Mouse (Mus musculus) hindbrain, embryonic 11.5 days (tissue): Measurements from ENCODE around the gene Zfp706. TPM values are rescaled to one million over a fixed set of nuclear protein-coding genes. Genes with fewer than 3 reads are reported as not detected.
A peak's percentile ranks its signal among the peaks of the same experiment; 100 is the strongest.
"Not testable (repeated sequence)": the region's sequence is repeated elsewhere in the genome, so short reads cannot be mapped to it uniquely, and the experiment has no call there.

Experiments used
- ATAC-seq: fragments of 200-750 bp; cut with Nextera tagmentation; 2 replicates; pipeline ENCODE4 v1.8.0; 2017; ENCODE audit warnings: mild to moderate bottlenecking, moderate TSS enrichment, moderate library complexity; ENCODE audit not compliant: low FRiP score
- DNase-seq: peaks from one replicate; pipeline ENCODE4 v3.0.0-alpha.2; 2015; ENCODE audit warnings: low spot score
- H3K27ac ChIP-seq: fragments of 300-500 bp; sonication (generic); 2 replicates; pipeline ENCODE4 v1.5.1; 2014; ENCODE audit warnings: mild to moderate bottlenecking, low read depth, low read length
- H3K27me3 ChIP-seq: fragments of 300-500 bp; sonication (generic); 2 replicates; pipeline ENCODE4 v1.6.1; 2014; ENCODE audit warnings: mild to moderate bottlenecking, low read length, moderate library complexity, mixed read lengths; ENCODE audit not compliant: control insufficient read depth, insufficient read depth
- H3K36me3 ChIP-seq: fragments of 300-500 bp; sonication (generic); 2 replicates; pipeline ENCODE4 v1.6.1; 2014; ENCODE audit warnings: mild to moderate bottlenecking, low read length, moderate library complexity, mixed read lengths; ENCODE audit not compliant: control insufficient read depth, insufficient read depth
- H3K4me1 ChIP-seq: fragments of 300-500 bp; sonication (generic); replicated peaks from 2 replicates; pipeline ENCODE4 v1.6.1; 2014; ENCODE audit warnings: low read length, mixed read lengths; ENCODE audit not compliant: control insufficient read depth, insufficient read depth
- H3K4me2 ChIP-seq: fragments of 300-500 bp; sonication (generic); replicated peaks from 2 replicates; pipeline ENCODE4 v1.6.1; 2014; ENCODE audit warnings: mild to moderate bottlenecking, low read depth, low read length
- H3K4me3 ChIP-seq: fragments of 300-500 bp; sonication (generic); 2 replicates; pipeline ENCODE4 v1.5.1; 2014; ENCODE audit warnings: low read depth, low read length
- H3K9ac ChIP-seq: fragments of 300-500 bp; sonication (generic); 2 replicates; pipeline ENCODE4 v1.6.1; 2014; ENCODE audit warnings: low read depth, low read length
- H3K9me3 ChIP-seq: fragments of 300-500 bp; sonication (generic); 2 replicates; pipeline ENCODE4 v1.6.1; 2016; ENCODE audit warnings: low read length; ENCODE audit not compliant: control insufficient read depth
- WGBS: fragments of 180-500 bp; shearing (Covaris S2); extraction: QIAGEN DNeasy Blood & Tissue Kit; methylation state at CpG from one replicate; pipeline ENCODE4 v1.1.7; 2014; 5-methylcytosine and 5-hydroxymethylcytosine counted together
- polyA plus RNA-seq: library from polyadenylated mRNA; unstranded; fragments of >200 nt; fragmentation: Nextera tagmentation; extraction: Ambion mirVana; gene quantifications from 2 replicates; pipeline ENCODE4 v1.2.1, GENCODE M21; 2014

Gene Zfp706
- polyA plus RNA-seq, 1 experiment from 2014 or later: 360 TPM

DNA sequence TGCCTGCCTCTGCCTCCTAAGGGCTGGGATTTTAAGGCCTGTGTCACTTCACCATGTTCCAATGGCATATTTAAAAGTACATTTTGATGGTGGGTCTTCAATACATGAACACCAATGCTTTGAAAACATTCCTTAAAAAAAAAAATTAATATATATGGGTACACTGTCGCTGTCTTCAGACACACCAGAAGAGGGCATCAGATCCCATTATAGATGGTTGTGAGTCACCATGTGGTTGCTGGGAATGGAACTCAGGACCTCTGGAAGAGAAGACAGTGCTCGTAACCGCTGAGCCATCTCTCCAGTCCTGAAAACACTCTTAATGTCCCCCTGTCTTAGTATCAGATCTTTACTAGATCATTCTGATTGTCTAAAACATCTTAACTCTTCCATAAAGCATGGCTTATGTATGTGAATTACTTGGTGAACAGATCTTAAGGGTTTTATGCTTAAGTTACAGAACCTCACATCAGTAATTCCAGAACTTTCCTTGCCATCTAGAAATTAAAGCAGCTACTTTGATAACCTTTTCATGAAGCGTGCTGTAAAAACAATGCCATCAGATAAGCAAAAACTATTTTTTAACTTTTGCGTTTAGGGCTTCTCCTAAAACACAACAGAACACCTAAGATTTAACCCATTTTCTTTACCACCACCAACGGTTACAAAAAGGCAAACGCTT lies 1.6 kb downstream of the Zfp706 start:
- Histone ChIP-seq H3K9ac (peak overlapping the region; percentile 96), H3K4me3 (peak overlapping the region; percentile 86), H3K27ac (no peak overlapping the region), H3K36me3 (0 out of 2 replicates have a peak, but pooled peaks cover 4% of the 10 kb centered on the region), H3K9me3 (no peaks in the 10 kb centered on the region), H3K4me1 (peaks cover 2% of the 10 kb centered on the region; the same call in 1 of the 2 replicates), H3K4me2 (peak overlapping the region; percentile 48), H3K27me3 (no peaks in the 10 kb centered on the region)
- WGBS: 45% methylated on average over 7 of the region's 7 CpGs
- ATAC-seq (no peak), DNase-seq (no peak)

DNA sequence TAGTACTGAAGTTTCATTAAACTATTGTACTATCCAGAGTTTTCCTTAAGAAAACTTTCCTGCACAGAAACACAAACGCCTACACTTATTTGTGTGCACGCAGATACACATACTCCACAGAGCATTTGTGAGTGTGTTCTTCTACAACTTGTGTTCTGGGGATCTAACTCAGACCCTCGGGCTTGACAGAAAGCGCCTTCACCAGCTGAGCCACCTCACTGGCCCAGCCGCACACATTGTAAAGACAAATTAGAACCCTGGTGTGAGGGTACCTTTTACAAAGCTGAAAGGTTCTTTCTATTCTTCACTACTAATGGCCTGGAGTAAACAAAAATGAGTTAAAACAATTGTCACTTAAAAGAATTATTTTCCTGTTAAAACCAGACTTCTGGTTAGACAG lies 2.7 kb downstream of the Zfp706 start:
- H3K4me1 ChIP-seq: peaks cover 2% of the 10 kb centered on the region; the same call in 1 of the 2 replicates
- no peak overlapping the region for H3K9ac ChIP-seq
- no peak overlapping the region for H3K4me3 ChIP-seq
- no peaks in the 10 kb centered on the region for H3K9me3 ChIP-seq
- ATAC-seq (no peak), DNase-seq (no peak)
- no peak overlapping the region for H3K4me2 ChIP-seq
- H3K27me3 ChIP-seq: no peaks in the 10 kb centered on the region
- 0 out of 2 replicates have a peak, but pooled peaks cover 4% of the 10 kb centered on the region for H3K36me3 ChIP-seq
- 80% methylated on average over 5 of the region's 5 CpGs for WGBS
- H3K27ac ChIP-seq: no peak overlapping the region

DNA sequence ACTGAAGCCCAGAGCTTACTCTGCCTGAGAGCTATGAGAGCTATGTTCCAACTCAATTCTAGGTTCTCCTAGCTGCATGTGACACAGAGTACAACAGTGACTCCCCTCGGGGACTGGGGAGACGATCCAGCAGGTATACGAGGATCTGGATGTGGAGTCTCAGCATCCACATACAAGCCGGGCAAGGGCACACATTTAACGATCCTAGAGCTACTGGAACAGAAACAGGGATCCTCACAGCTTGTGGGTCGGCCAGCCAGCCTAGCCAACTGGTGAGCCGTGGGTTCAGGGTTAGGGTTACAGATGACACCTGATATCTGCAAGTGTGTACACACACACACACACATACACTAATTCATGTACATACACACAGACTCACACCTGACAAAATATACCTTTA lies 5.3 kb downstream of the Zfp706 start:
- H3K9ac ChIP-seq: no peak overlapping the region
- H3K27me3 ChIP-seq: no peaks in the 10 kb centered on the region
- no peaks in the 10 kb centered on the region for H3K9me3 ChIP-seq
- H3K36me3 ChIP-seq: peaks cover 14% of the 10 kb centered on the region
- no peak for DNase-seq
- 92% methylated on average over 7 of the region's 7 CpGs for WGBS
- H3K4me2 ChIP-seq: no peak overlapping the region
- H3K4me1 ChIP-seq: peaks cover 2% of the 10 kb centered on the region; the same call in 1 of the 2 replicates
- no peak for ATAC-seq
- no peak overlapping the region for H3K4me3 ChIP-seq
- H3K27ac ChIP-seq: no peak overlapping the region

DNA sequence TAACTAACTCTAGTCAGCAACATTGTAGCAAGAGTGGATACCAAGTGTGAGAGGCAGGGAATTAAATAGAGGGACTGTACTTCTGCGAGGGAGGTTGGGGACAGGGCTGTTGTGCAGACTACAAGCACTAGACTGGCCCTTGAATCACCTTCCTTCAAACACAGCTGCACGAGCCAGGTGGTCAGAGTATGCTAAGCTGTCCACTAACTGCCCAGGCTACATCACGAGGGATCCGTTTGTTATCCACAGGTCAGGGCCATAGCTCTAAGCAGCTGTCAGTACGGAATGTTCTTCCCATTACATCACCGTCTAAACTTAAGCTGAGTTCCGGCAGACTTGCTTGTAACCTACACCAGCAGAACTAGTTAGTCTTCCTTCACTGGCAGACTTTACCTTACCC lies 8.0 kb downstream of the Zfp706 start:
- not testable (repeated sequence) for DNase-seq, H3K27me3 ChIP-seq, H3K4me2 ChIP-seq, H3K9me3 ChIP-seq, H3K4me1 ChIP-seq, ATAC-seq, H3K4me3 ChIP-seq, H3K27ac ChIP-seq, H3K9ac ChIP-seq
- 91% methylated on average over 7 of the region's 7 CpGs for WGBS
- peaks cover 14% of the 10 kb centered on the region for H3K36me3 ChIP-seq

DNA sequence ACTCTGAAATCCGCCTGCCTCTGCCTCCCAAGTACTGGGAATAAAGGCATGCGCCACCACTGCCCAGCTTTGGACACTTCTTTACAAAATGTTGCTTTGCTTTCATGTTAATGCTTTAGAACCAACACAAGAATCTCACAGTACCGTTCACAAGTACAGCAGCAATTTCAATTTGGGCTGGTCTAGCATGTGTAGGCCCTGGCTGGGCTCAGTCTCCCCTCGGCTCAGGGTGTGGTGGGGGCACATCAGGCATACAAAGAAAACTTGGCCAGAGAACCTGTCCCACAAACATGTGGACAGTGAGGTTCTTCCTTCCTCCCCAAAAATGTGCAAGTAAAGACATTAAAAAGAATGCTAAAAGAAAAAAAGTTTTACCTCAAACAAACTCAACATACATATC lies 12.4 kb downstream of the Zfp706 start:
- WGBS: 92% methylated on average over 4 of the region's 4 CpGs
- DNase-seq (no peak), ATAC-seq (no peak)
- H3K27me3 ChIP-seq: no peaks in the 10 kb centered on the region
- peaks cover 10% of the 10 kb centered on the region for H3K36me3 ChIP-seq
- H3K9me3 ChIP-seq: no peaks in the 10 kb centered on the region
- H3K4me1 ChIP-seq: 0 out of 2 replicates have a peak, but pooled peaks cover 3% of the 10 kb centered on the region
- H3K27ac ChIP-seq: no peak overlapping the region
- H3K4me2 ChIP-seq: no peak overlapping the region
- H3K4me3 ChIP-seq: no peak overlapping the region
- no peak overlapping the region for H3K9ac ChIP-seq

DNA sequence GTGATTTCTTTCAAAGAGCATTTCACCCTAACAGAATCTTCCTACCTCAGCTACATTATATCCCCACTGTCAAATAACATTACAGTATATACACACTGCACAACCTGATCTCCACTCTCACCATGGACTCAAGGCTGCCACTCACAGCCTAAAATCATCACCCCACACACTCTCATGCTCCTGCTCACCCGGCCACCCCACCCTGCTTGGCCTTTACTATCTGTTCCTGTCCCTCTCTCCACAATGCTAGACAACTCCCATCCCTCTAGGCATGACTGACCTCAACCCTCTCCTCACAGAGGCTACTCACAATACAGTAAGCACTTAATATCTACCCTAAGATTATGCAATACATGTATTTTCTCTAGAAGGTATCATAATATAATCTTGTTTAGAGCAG lies 12.9 kb downstream of the Zfp706 start:
- H3K4me1 ChIP-seq: 0 out of 2 replicates have a peak, but pooled peaks cover 3% of the 10 kb centered on the region
- ATAC-seq (no peak), DNase-seq (no peak)
- no peak overlapping the region for H3K9ac ChIP-seq
- no peaks in the 10 kb centered on the region for H3K27me3 ChIP-seq
- H3K4me3 ChIP-seq: no peak overlapping the region
- H3K27ac ChIP-seq: no peak overlapping the region
- WGBS: 73% methylated on average over 1 of the region's 1 CpGs
- no peaks in the 10 kb centered on the region for H3K9me3 ChIP-seq
- H3K4me2 ChIP-seq: no peak overlapping the region
- peaks cover 10% of the 10 kb centered on the region for H3K36me3 ChIP-seq

DNA sequence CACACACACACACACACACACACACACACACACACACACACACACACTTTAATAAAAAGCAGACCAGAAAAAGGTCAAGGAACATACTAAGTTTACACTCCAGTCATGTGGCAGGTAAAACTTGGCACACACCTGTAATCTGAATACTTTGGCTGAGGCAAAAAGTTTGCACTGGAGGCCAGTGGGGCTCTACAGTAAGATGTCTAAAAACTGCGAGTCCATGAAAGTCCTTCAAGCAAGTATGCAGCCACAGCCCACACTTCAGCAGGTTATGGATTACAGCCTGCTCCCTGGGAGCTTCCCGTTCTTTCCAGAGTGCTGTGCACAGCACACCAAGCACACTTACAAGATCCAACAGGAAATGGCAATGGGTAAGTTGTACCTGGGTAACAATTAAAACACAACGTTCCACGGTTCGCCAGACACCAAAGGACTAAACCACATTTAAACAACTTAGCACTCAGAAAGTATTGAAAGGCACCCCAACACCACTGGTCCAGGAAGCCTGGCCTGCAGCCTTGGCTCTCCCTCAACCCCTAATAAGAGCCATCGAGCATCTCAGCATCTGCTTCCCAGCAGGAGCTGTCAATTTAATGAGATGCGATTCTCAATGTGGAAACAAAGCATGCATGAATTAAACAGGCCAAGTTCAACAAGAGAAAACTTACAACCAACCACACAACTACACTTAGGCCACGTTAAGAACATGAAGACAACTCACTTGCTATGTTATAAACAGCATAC lies 14.0 kb downstream of the Zfp706 start:
- no peaks in the 10 kb centered on the region for H3K9me3 ChIP-seq
- peaks cover 10% of the 10 kb centered on the region for H3K36me3 ChIP-seq
- peak; percentile 45 for DNase-seq
- no peak overlapping the region for H3K4me2 ChIP-seq
- peak; percentile 60; the same call in 1 of the 2 replicates for ATAC-seq
- 0 out of 2 replicates have a peak, but pooled peaks cover 3% of the 10 kb centered on the region for H3K4me1 ChIP-seq
- no peak overlapping the region for H3K9ac ChIP-seq
- no peak overlapping the region for H3K27ac ChIP-seq
- 65% methylated on average over 8 of the region's 8 CpGs for WGBS
- no peak overlapping the region for H3K4me3 ChIP-seq
- no peaks in the 10 kb centered on the region for H3K27me3 ChIP-seq

DNA sequence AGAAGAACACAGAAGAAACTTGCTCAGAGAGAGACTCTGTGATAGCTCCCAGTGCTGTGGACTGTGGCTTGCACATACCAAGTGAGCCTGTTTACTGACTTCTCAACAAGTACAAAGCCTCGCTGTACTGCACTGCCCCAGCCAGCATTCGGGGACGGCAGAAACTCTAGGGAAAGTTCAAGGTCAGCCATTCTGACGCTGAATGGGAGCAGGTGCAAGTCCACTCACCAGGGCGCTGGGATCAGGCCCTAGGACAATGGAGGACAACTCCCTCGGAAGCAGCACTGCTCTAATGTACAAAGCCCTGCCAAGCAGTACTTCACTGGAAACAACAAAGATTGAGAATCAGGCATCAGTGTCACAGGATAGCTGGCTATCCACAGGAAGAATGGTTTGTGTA lies 16.2 kb downstream of the Zfp706 start:
- H3K36me3 ChIP-seq: no peaks in the 10 kb centered on the region
- ATAC-seq (no peak), DNase-seq (no peak)
- 0 out of 2 replicates have a peak, but pooled peaks cover 3% of the 10 kb centered on the region for H3K4me1 ChIP-seq
- no peak overlapping the region for H3K9ac ChIP-seq
- no peaks in the 10 kb centered on the region for H3K9me3 ChIP-seq
- H3K4me3 ChIP-seq: no peak overlapping the region
- H3K27ac ChIP-seq: no peak overlapping the region
- no peaks in the 10 kb centered on the region for H3K27me3 ChIP-seq
- no peak overlapping the region for H3K4me2 ChIP-seq
- 47% methylated on average over 6 of the region's 6 CpGs for WGBS
